Mouse (Mus musculus): ENCODE measurements at regions not wholly inside any gene's neighbourhood (a gene's known extent, or its start where the extent isn't known, plus 50 kb on each side); places are given as distances from the start of the nearest gene placed in this dataset.
A peak's percentile ranks its signal among the peaks of the same experiment; 100 is the strongest.

DNA sequence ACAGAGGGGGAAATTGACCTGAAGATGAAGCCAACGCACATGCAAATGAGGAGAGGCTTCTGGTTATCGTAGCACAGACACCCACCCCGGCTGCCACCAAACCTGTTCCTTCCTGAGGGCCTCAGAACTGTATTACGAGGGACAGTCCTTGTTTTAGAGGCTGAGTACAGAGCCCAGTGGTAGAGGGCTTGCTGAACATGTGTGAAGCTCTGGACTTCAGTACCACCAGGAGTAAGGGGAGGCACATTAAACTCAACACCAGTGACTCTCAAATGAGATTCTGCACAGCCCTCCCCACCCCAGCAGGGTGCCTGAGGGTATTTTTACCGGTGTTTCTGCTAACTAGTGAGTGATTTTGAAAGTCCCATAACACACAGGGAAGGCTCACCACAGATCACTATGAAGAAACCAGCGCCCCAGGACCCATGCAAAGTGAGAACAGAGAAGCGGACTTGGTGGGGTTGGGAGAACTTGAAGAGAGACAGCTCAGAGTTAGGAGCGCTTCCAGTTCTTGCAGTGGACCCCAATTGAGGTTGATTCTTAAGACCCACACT, 116.9 kb downstream of the 2410131K14Rik start:
- TF ChIP-seq CTCF (IDR thresholded peaks at IDR 0.05; ENCODE audit: borderline replicate concordance, insufficient read depth, low read length): no peak
- no peak for TF ChIP-seq POLR2A (IDR thresholded peaks at IDR 0.05; ENCODE audit: low read depth, low read length)
- Histone ChIP-seq H3K4me1 (ENCODE audit: control insufficient read depth, insufficient read depth, low read length) (no peaks in the 10 kb centered on the region), H3K27ac (ENCODE audit: insufficient read depth, low read length) (no peak overlapping the region), H3K4me3 (ENCODE audit: insufficient read depth, low read length) (no peak overlapping the region)

DNA sequence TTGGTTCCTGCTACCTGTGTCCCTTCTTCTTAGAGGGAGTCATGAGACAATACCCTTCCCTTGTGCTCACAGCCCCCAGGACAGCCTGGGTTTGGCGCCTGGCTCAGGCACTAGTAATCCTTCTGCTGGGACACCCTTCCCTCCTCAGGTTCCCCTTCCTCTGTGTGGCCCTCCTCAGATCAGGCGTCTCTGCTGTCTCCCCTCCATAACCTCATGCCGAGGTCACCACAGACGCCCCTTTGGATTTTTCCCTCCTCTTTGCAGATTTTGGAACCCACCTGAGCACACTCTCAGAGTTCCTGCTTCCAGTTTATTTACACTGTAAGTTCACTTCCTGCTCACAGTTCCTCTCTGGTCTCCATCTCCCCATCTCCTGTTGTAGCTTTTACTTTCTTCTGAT, 117.7 kb downstream of the 2410131K14Rik start:
- Histone ChIP-seq H3K4me1 (ENCODE audit: control insufficient read depth, insufficient read depth, low read length) (no peaks in the 10 kb centered on the region), H3K27ac (ENCODE audit: insufficient read depth, low read length) (no peak overlapping the region), H3K4me3 (ENCODE audit: insufficient read depth, low read length) (no peak overlapping the region)
- TF ChIP-seq POLR2A (IDR thresholded peaks at IDR 0.05; ENCODE audit: low read depth, low read length) (no peak), CTCF (IDR thresholded peaks at IDR 0.05; ENCODE audit: borderline replicate concordance, insufficient read depth, low read length) (no peak)

DNA sequence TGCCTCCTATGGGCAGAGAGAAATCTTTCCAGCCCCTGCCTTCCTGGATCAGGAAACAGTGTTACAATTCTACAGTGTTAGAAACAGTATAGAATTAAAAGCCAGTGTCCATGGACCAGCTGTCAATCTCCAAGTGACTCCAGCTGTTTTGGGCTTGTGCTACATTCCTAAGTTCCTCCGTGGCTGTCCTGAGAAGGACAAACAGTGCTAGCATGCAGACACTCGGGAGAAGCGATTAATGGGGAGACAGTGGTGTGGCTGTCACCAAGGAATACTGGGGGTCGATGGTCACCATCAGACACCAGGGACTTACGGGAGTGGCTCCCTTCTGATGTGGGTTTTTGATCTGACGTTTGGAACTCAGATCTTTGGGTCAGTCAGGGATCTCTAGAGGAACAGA, 118.1 kb downstream of the 2410131K14Rik start:
- no peaks in the 10 kb centered on the region for H3K4me1 ChIP-seq (ENCODE audit: control insufficient read depth, insufficient read depth, low read length)
- H3K4me3 ChIP-seq (ENCODE audit: insufficient read depth, low read length): no peak overlapping the region
- TF ChIP-seq POLR2A (IDR thresholded peaks at IDR 0.05; ENCODE audit: low read depth, low read length) (no peak), CTCF (IDR thresholded peaks at IDR 0.05; ENCODE audit: borderline replicate concordance, insufficient read depth, low read length) (no peak)
- no peak overlapping the region for H3K27ac ChIP-seq (ENCODE audit: insufficient read depth, low read length)

DNA sequence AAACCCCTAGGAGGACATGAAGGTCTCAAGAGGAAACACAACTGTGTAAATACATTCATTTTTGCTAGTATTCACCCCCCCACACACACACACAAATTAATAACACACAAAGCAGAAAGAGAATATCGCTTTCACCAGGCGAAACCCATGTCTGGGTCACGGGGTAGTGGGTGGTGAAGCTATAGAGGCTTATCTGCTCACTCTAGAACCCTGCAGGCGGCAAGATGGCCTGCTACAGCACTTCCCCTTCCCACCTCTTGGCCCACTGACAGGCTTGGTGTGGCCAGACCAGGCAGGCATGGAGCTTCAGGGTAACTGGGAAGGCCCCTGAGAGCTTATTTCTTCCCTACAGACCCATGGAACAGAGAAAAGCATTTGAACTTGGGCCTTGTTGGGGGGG, 119.6 kb downstream of the 2410131K14Rik start:
- Histone ChIP-seq H3K4me1 (ENCODE audit: control insufficient read depth, insufficient read depth, low read length) (no peaks in the 10 kb centered on the region), H3K4me3 (ENCODE audit: insufficient read depth, low read length) (no peak overlapping the region), H3K27ac (ENCODE audit: insufficient read depth, low read length) (no peak overlapping the region)
- no peak for TF ChIP-seq CTCF (IDR thresholded peaks at IDR 0.05; ENCODE audit: borderline replicate concordance, insufficient read depth, low read length)
- TF ChIP-seq POLR2A (IDR thresholded peaks at IDR 0.05; ENCODE audit: low read depth, low read length): no peak

DNA sequence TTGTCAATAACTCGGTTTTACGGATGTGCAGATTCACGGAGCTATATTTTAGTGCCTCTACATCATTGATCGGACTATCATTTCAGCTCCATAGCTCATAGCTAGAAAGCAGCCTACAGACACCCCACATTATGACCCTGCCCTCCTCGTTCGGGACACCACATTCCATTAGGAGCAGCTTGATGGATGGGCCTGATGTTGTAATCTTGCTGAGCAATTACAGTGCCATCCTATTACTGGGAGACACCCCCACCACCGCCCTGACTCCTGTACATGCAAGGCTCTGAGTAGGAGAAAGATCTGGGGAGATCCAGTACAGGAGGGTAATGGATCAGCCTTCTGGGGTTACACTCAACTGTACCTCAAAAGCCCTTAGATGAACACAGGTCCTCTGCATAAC, 120.2 kb downstream of the 2410131K14Rik start:
- Histone ChIP-seq H3K4me3 (ENCODE audit: insufficient read depth, low read length) (no peak overlapping the region), H3K4me1 (ENCODE audit: control insufficient read depth, insufficient read depth, low read length) (no peaks in the 10 kb centered on the region), H3K27ac (ENCODE audit: insufficient read depth, low read length) (no peak overlapping the region)
- TF ChIP-seq POLR2A (IDR thresholded peaks at IDR 0.05; ENCODE audit: low read depth, low read length) (no peak), CTCF (IDR thresholded peaks at IDR 0.05; ENCODE audit: borderline replicate concordance, insufficient read depth, low read length) (no peak)

DNA sequence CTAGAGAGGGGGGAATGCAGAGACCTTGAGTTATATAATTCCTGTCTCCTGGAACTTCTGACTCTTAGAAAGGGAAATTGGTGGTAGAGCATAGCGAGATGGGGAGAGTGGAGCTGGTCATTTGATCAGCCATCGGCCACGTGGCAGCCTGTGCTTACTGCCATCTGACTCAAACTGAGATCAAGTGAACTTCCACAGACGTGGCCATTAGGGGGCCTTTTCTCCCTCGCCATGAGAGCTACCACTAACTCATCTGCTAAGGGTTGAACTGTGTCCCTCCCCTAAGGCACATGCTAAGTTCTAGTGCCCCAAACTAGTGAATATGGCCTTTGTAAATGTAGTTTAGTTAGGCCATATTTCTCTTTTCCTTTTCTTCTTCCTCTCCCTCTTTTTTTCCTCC, 120.6 kb downstream of the 2410131K14Rik start:
- H3K4me1 ChIP-seq (ENCODE audit: control insufficient read depth, insufficient read depth, low read length): no peaks in the 10 kb centered on the region
- H3K27ac ChIP-seq (ENCODE audit: insufficient read depth, low read length): no peak overlapping the region
- TF ChIP-seq POLR2A (IDR thresholded peaks at IDR 0.05; ENCODE audit: low read depth, low read length) (no peak), CTCF (IDR thresholded peaks at IDR 0.05; ENCODE audit: borderline replicate concordance, insufficient read depth, low read length) (no peak)
- H3K4me3 ChIP-seq (ENCODE audit: insufficient read depth, low read length): no peak overlapping the region

DNA sequence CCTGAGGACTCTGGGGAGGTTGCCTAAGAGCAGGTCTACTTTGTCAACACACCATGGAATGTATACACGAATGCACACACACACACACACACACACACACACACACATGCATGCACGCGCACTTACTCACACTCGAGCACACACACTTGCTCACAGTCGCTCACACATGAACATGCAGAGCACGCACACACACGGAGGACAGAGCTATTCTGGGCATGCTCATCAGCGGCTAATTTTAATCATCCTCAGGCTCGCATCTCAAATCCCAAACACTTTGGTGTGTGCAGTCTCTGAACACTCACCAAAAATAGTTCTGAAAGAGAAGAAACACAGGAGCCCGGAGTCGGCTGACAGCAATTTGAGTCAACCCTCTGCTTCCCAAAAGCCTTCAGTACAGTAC, 122.0 kb downstream of the 2410131K14Rik start:
- Histone ChIP-seq H3K4me3 (ENCODE audit: insufficient read depth, low read length) (no peak overlapping the region), H3K27ac (ENCODE audit: insufficient read depth, low read length) (no peak overlapping the region), H3K4me1 (ENCODE audit: control insufficient read depth, insufficient read depth, low read length) (no peaks in the 10 kb centered on the region)
- no peak for TF ChIP-seq POLR2A (IDR thresholded peaks at IDR 0.05; ENCODE audit: low read depth, low read length)
- TF ChIP-seq CTCF (IDR thresholded peaks at IDR 0.05; ENCODE audit: borderline replicate concordance, insufficient read depth, low read length): peak; percentile 3; the same call in 1 of the 2 replicates

DNA sequence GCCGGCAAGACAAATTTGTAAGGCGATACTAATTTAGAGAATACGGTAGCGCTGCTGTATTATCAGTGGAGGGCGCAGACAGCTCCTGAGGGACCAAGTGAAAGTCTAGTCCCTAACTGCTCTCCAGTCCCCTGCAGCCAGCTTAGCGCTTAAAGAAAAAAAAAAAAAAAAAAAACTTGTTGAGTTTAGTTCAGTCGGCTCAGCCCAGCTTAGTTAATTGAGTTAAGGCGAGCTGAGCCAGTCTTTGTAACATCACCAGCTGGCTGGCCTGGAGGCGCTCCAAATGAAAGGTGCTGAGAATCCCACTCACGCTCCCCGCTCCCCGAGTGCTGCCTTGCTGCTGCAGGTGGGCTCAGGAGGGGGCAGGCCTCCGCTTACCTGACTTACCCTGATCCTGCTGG, 128.6 kb downstream of the 2410131K14Rik start:
- TF ChIP-seq POLR2A (IDR thresholded peaks at IDR 0.05; ENCODE audit: low read depth, low read length) (no peak), CTCF (IDR thresholded peaks at IDR 0.05; ENCODE audit: borderline replicate concordance, insufficient read depth, low read length) (no peak)
- Histone ChIP-seq H3K27ac (ENCODE audit: insufficient read depth, low read length) (no peak overlapping the region), H3K4me1 (ENCODE audit: control insufficient read depth, insufficient read depth, low read length) (no peaks in the 10 kb centered on the region), H3K4me3 (ENCODE audit: insufficient read depth, low read length) (no peak overlapping the region)

DNA sequence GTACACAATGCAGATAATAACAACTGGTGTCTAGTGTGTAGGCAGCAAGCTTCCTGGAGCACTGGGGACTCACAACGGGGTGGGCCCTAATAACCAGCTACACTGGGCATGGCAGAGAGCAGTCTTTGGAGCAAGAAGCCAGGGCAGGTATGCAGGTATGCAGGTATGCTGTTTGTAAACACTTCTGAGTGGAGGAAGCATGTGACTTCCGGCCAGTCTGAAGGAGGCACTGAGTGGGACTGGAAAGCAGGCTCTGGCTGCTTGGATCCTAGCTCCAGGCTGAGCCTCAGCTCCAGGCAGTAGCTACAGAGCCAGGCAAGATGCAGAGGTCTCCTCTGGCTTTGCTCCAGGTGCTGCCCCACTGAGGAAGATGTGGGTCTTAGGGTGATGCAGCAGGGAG, 129.9 kb downstream of the 2410131K14Rik start:
- Histone ChIP-seq H3K27ac (ENCODE audit: insufficient read depth, low read length) (no peak overlapping the region), H3K4me1 (ENCODE audit: control insufficient read depth, insufficient read depth, low read length) (no peaks in the 10 kb centered on the region), H3K4me3 (ENCODE audit: insufficient read depth, low read length) (no peak overlapping the region)
- TF ChIP-seq POLR2A (IDR thresholded peaks at IDR 0.05; ENCODE audit: low read depth, low read length): no peak
- TF ChIP-seq CTCF (IDR thresholded peaks at IDR 0.05; ENCODE audit: borderline replicate concordance, insufficient read depth, low read length): no peak

DNA sequence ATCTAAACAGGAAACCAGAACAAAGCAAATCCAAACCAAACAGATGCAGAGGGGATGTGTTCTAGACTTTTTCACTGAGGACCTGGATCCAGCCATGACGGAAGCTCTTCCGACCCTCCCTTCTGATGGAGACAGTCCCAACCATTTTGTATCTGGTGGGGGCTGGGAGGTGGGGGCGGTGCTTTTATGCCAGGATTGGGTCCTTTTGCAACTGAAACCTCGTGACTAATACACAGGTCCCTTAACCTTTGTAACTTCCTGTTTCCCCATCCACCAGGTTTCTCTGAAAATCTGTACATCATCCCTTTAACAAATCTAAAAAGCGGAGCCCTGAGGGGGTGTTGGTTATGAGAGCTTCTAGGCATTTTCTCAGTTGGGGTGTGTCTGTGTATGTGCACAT, 130.9 kb downstream of the 2410131K14Rik start:
- TF ChIP-seq POLR2A (IDR thresholded peaks at IDR 0.05; ENCODE audit: low read depth, low read length) (no peak), CTCF (IDR thresholded peaks at IDR 0.05; ENCODE audit: borderline replicate concordance, insufficient read depth, low read length) (no peak)
- Histone ChIP-seq H3K4me1 (ENCODE audit: control insufficient read depth, insufficient read depth, low read length) (no peaks in the 10 kb centered on the region), H3K4me3 (ENCODE audit: insufficient read depth, low read length) (no peak overlapping the region), H3K27ac (ENCODE audit: insufficient read depth, low read length) (no peak overlapping the region)

DNA sequence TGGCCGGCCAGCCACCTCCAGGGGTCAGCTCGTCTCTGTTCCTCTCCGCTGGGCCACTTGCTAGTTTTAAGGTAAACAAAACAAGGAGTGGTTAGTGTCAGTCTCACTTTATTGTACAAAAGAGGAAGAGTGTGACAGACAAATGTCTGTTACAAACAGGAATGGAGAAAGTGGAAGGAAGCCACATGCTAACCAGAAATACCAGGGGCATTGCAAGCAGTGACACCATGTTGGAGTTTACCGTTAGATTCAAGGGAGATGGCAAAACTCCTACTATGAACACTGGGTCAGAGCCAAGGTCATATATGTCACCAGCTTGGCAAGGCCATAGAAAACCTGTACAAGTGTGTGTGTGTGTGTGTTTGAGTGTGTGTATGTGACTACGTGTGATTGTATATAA, 131.5 kb downstream of the 2410131K14Rik start:
- no peak overlapping the region for H3K4me3 ChIP-seq (ENCODE audit: insufficient read depth, low read length)
- no peaks in the 10 kb centered on the region for H3K4me1 ChIP-seq (ENCODE audit: control insufficient read depth, insufficient read depth, low read length)
- H3K27ac ChIP-seq (ENCODE audit: insufficient read depth, low read length): no peak overlapping the region
- TF ChIP-seq POLR2A (IDR thresholded peaks at IDR 0.05; ENCODE audit: low read depth, low read length) (no peak), CTCF (IDR thresholded peaks at IDR 0.05; ENCODE audit: borderline replicate concordance, insufficient read depth, low read length) (no peak)
